In the genomic region with DNA sequence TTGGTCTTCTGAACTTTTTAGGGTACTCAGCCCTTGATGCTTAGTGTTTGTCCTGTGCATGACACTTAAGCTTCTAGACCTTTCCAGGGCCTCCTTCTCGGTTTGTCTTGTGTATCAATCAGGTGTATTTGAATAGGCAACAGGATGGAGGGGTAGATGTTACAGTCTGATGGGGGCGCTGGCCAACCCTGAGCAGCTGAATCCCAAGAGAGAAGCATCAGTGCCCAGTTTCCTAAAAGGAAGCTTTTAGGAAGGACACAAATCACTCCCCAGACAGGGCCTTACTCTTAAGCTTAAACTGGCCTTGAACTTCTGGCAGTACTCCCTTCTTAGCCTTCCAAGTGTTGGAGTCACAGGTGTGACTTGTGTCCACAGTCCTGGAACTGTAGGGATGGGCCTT, we compare ENCODE assay signal across 8 mouse cellular contexts. TPM values are rescaled to one million over a fixed set of nuclear protein-coding genes. Genes with fewer than 3 reads are reported as not detected.
DNase-seq lines count a peak whose midpoint lies in the region; ATAC-seq and TF ChIP-seq lines count a peak whose summit lies in the region.

No protein-coding gene starts in this region.

- TF ChIP-seq CTCF in bone marrow, adult 2 months (IDR thresholded peaks at IDR 0.05; ENCODE audit: control insufficient read depth, insufficient read depth, low read length): no peak

- peak overlapping the region; percentile 99 for H3K4me3 ChIP-seq in heart, embryonic 14.5 days (ENCODE audit: control insufficient read depth in 1 of 2, insufficient read depth in 1 of 2, low read depth in 1 of 2, low read length in 2 of 2)
- H3K4me3 ChIP-seq in bone marrow, adult 2 months (replicated peaks; ENCODE audit: control insufficient read depth, low read depth, low read length): peak overlapping the region; percentile 79
- peak overlapping the region; percentile 65 for H3K4me3 ChIP-seq in hindbrain, embryonic 15.5 days
- H3K4me3 ChIP-seq in midbrain, embryonic 13.5 days (replicated peaks): peak overlapping the region; percentile 96

- WGBS in heart, embryonic 14.5 days: 5% methylated on average over 2 of the region's 2 CpGs
- WGBS in bone marrow, adult 2 months: 31% methylated on average over 2 of the region's 2 CpGs
- 3% methylated on average over 2 of the region's 2 CpGs for WGBS in hindbrain, embryonic 15.5 days
- WGBS in midbrain, embryonic 13.5 days: 0% methylated on average over 2 of the region's 2 CpGs

- peak overlapping the region; percentile 70 for H3K4me2 ChIP-seq in heart, embryonic 14.5 days (ENCODE audit: low read length)
- peak overlapping the region; percentile 78 for H3K4me2 ChIP-seq in hindbrain, embryonic 15.5 days
- H3K4me2 ChIP-seq in midbrain, embryonic 13.5 days (replicated peaks): peak overlapping the region; percentile 69

- intact Hi-C loops in left cerebral cortex, postnatal 4 days (cut with DNase I): no loop called here

- H3K4me1 ChIP-seq in heart, embryonic 14.5 days (ENCODE audit: control insufficient read depth in 2 of 2, insufficient read depth in 2 of 2, low read length in 2 of 2): peaks cover 10 to 26% of the 10 kb centered on the region in 2 experiments
- no peaks in the 10 kb centered on the region; the same call in 1 of the 2 replicates for H3K4me1 ChIP-seq in bone marrow, adult 2 months (ENCODE audit: control insufficient read depth, insufficient read depth, low read length)
- peaks cover 37% of the 10 kb centered on the region for H3K4me1 ChIP-seq in hindbrain, embryonic 15.5 days (replicated peaks)
- H3K4me1 ChIP-seq in midbrain, embryonic 13.5 days (replicated peaks): peaks cover 42% of the 10 kb centered on the region

- DNase-seq in heart, postnatal 4 days: no peak
- no peak for DNase-seq in left cerebral cortex, postnatal 4 days
- no peak for DNase-seq in frontal cortex, postnatal 10 days (ENCODE audit: low spot score in 2 of 2)
- DNase-seq in adrenal gland, adult (ENCODE audit: inconsistent age in 2 of 2, low spot score in 1 of 2): no peak

- peak overlapping the region; percentile 94 for H3K9ac ChIP-seq in heart, embryonic 14.5 days (ENCODE audit: low read length)
- H3K9ac ChIP-seq in hindbrain, embryonic 15.5 days: peak overlapping the region; percentile 76
- H3K9ac ChIP-seq in midbrain, embryonic 13.5 days (replicated peaks): peak overlapping the region; percentile 92

- peaks cover 51% of the 10 kb centered on the region for H3K36me3 ChIP-seq in heart, embryonic 14.5 days (ENCODE audit: control insufficient read depth, insufficient read depth, low read length)
- H3K36me3 ChIP-seq in hindbrain, embryonic 15.5 days: peaks cover 18% of the 10 kb centered on the region
- peaks cover 30% of the 10 kb centered on the region for H3K36me3 ChIP-seq in midbrain, embryonic 13.5 days

- H3K27me3 ChIP-seq in heart, embryonic 14.5 days (ENCODE audit: control insufficient read depth, insufficient read depth, low read length): no peaks in the 10 kb centered on the region
- H3K27me3 ChIP-seq in hindbrain, embryonic 15.5 days: no peaks in the 10 kb centered on the region
- H3K27me3 ChIP-seq in midbrain, embryonic 13.5 days: no peaks in the 10 kb centered on the region

- no peak for ATAC-seq in heart, embryonic 14.5 days (ENCODE audit: insufficient number of reproducible peaks, insufficient read depth, low FRiP score, low read depth)
- ATAC-seq in hindbrain, embryonic 15.5 days (ENCODE audit: low FRiP score, low read depth): no peak
- ATAC-seq in midbrain, embryonic 13.5 days: no peak

- no peaks in the 10 kb centered on the region for H3K9me3 ChIP-seq in heart, embryonic 14.5 days (ENCODE audit: control insufficient read depth, low read length)
- H3K9me3 ChIP-seq in hindbrain, embryonic 15.5 days: no peaks in the 10 kb centered on the region
- H3K9me3 ChIP-seq in midbrain, embryonic 13.5 days: no peaks in the 10 kb centered on the region

- TF ChIP-seq POLR2A in bone marrow, adult 2 months (IDR thresholded peaks at IDR 0.05; ENCODE audit: borderline replicate concordance, control insufficient read depth, low read depth, low read length): no peak

- H3K27ac ChIP-seq in heart, embryonic 14.5 days (replicated peaks in 1 of 2; ENCODE audit: control insufficient read depth in 1 of 2, insufficient read depth in 1 of 2, low read depth in 2 of 2, low read length in 2 of 2): peak overlapping the region; percentile 70 to 98
- no peak overlapping the region for H3K27ac ChIP-seq in bone marrow, adult 2 months (ENCODE audit: control insufficient read depth, insufficient read depth, low read depth, low read length, poor library complexity)
- H3K27ac ChIP-seq in hindbrain, embryonic 15.5 days (replicated peaks): peak overlapping the region; percentile 85
- peak overlapping the region; percentile 88 for H3K27ac ChIP-seq in midbrain, embryonic 13.5 days

RNA-seq across cellular contexts. Expression of gene Tax1bp3, which starts 1.0 kb away (rescaled TPM):
- polyA plus RNA-seq in heart, embryonic 14.5 days (2014; fragmentation: Nextera tagmentation; extraction: Ambion mirVana): 270 TPM in 2 replicates
- total RNA-seq in heart, postnatal 4 days (2021): 100 to 1,000 TPM; 109 to 112 TPM
- 5.4 and 9.9 TPM in 2 replicates for polyA plus RNA-seq in bone marrow, adult 2 months (2011; ENCODE audit: insufficient read depth, insufficient read length, low replicate concordance, missing spikeins)
- 131 TPM in 2 replicates for polyA plus RNA-seq in hindbrain, embryonic 15.5 days (2015; fragmentation: Nextera tagmentation; extraction: Ambion mirVana)
- 193 and 195 TPM in 2 replicates for polyA plus RNA-seq in midbrain, embryonic 13.5 days (2015; fragmentation: Nextera tagmentation; extraction: Ambion mirVana)
- total RNA-seq in left cerebral cortex, postnatal 4 days (2021): 10 to 100 TPM; 42.2 to 42.5 TPM

RNA-seq across cellular contexts. Expression of gene Emc6, which starts 1.1 kb away (rescaled TPM):
- polyA plus RNA-seq in heart, embryonic 14.5 days (2014; fragmentation: Nextera tagmentation; extraction: Ambion mirVana): 114 and 121 TPM in 2 replicates
- 10 to 100 TPM; 66.3 to 67.9 TPM for total RNA-seq in heart, postnatal 4 days (2021)
- 34.9 and 46.1 TPM in 2 replicates for polyA plus RNA-seq in bone marrow, adult 2 months (2011; ENCODE audit: insufficient read depth, insufficient read length, low replicate concordance, missing spikeins)
- 126 and 131 TPM in 2 replicates for polyA plus RNA-seq in hindbrain, embryonic 15.5 days (2015; fragmentation: Nextera tagmentation; extraction: Ambion mirVana)
- polyA plus RNA-seq in midbrain, embryonic 13.5 days (2015; fragmentation: Nextera tagmentation; extraction: Ambion mirVana): 122 and 123 TPM in 2 replicates
- total RNA-seq in left cerebral cortex, postnatal 4 days (2021): 10 to 100 TPM; 59.8 to 64.3 TPM

RNA-seq across cellular contexts. Expression of gene P2rx5, which starts 17.7 kb away (rescaled TPM):
- 1.3 and 1.6 TPM in 2 replicates for polyA plus RNA-seq in heart, embryonic 14.5 days (2014; fragmentation: Nextera tagmentation; extraction: Ambion mirVana)
- 1 to 10 TPM; 3.9 to 5.0 TPM for total RNA-seq in heart, postnatal 4 days (2021)
- polyA plus RNA-seq in bone marrow, adult 2 months (2011; ENCODE audit: insufficient read depth, insufficient read length, low replicate concordance, missing spikeins): 0.85 TPM in 1 of 2 replicates, not detected in the other
- polyA plus RNA-seq in hindbrain, embryonic 15.5 days (2015; fragmentation: Nextera tagmentation; extraction: Ambion mirVana): 0.43 and 0.49 TPM in 2 replicates
- 0.20 and 0.31 TPM in 2 replicates for polyA plus RNA-seq in midbrain, embryonic 13.5 days (2015; fragmentation: Nextera tagmentation; extraction: Ambion mirVana)
- total RNA-seq in left cerebral cortex, postnatal 4 days (2021): 1 to 10 TPM in 1 of 2 experiments, under 1 TPM in 1; 0.72 to 1.0 TPM

RNA-seq across cellular contexts. Expression of gene Ctns, which starts 20.9 kb away (rescaled TPM):
- 12.3 and 14.0 TPM in 2 replicates for polyA plus RNA-seq in heart, embryonic 14.5 days (2014; fragmentation: Nextera tagmentation; extraction: Ambion mirVana)
- 1 to 10 TPM; 8.4 to 8.7 TPM for total RNA-seq in heart, postnatal 4 days (2021)
- 9.3 and 10.2 TPM in 2 replicates for polyA plus RNA-seq in bone marrow, adult 2 months (2011; ENCODE audit: insufficient read depth, insufficient read length, low replicate concordance, missing spikeins)
- polyA plus RNA-seq in hindbrain, embryonic 15.5 days (2015; fragmentation: Nextera tagmentation; extraction: Ambion mirVana): 16.2 and 18.4 TPM in 2 replicates
- polyA plus RNA-seq in midbrain, embryonic 13.5 days (2015; fragmentation: Nextera tagmentation; extraction: Ambion mirVana): 21.1 and 22.1 TPM in 2 replicates
- 10 to 100 TPM; 17.7 to 21.1 TPM for total RNA-seq in left cerebral cortex, postnatal 4 days (2021)

RNA-seq across cellular contexts. Expression of gene Shpk, which starts 21.4 kb away (rescaled TPM):
- polyA plus RNA-seq in heart, embryonic 14.5 days (2014; fragmentation: Nextera tagmentation; extraction: Ambion mirVana): 0.41 and 0.66 TPM in 2 replicates
- 1 to 10 TPM in 1 of 2 experiments, under 1 TPM in 1; 0.95 to 1.1 TPM for total RNA-seq in heart, postnatal 4 days (2021)
- 0.81 and 1.4 TPM in 2 replicates for polyA plus RNA-seq in bone marrow, adult 2 months (2011; ENCODE audit: insufficient read depth, insufficient read length, low replicate concordance, missing spikeins)
- polyA plus RNA-seq in hindbrain, embryonic 15.5 days (2015; fragmentation: Nextera tagmentation; extraction: Ambion mirVana): 2.6 and 2.9 TPM in 2 replicates
- 1.7 and 1.8 TPM in 2 replicates for polyA plus RNA-seq in midbrain, embryonic 13.5 days (2015; fragmentation: Nextera tagmentation; extraction: Ambion mirVana)
- total RNA-seq in left cerebral cortex, postnatal 4 days (2021): 1 to 10 TPM; 1.1 to 1.2 TPM

Comparison
In these comparisons a context has a peak if more than half of its experiments do, and no peak if none do; other contexts are left out.
1. RNA of gene Tax1bp3, which starts 1.0 kb away (polyA plus RNA-seq): 270 TPM in heart, embryonic 14.5 days, 193 to 195 TPM in midbrain, embryonic 13.5 days and 131 TPM in hindbrain, embryonic 15.5 days; 5.4 to 9.9 TPM in bone marrow, adult 2 months; every median in the first group is over 10 times any median in the second.
2. Peak in every context shown above with its lines, with median percentiles within 50 percentile points of each other: H3K4me2 ChIP-seq, H3K4me3 ChIP-seq and H3K9ac ChIP-seq.